Mouse (Mus musculus): Measurements from ENCODE around the gene Gm11168. TPM values are rescaled to one million over a fixed set of nuclear protein-coding genes. Genes with fewer than 3 reads are reported as not detected.
"Not testable (repeated sequence)": the region's sequence is repeated elsewhere in the genome, so short reads cannot be mapped to it uniquely, and the experiment has no call there.

Gm11168 gene
- polyA plus RNA-seq, 1 experiment from 2014 or later: not detected

GRCm38 (mm10) chr9:3025653-3026052 lies 22.5 kb downstream of the Gm11168 start:
- not testable (repeated sequence) for H3K4me3 ChIP-seq (ENCODE audit: low read depth, low read length); ATAC-seq (ENCODE audit: insufficient read depth); H3K27ac ChIP-seq (ENCODE audit: low read depth); H3K36me3 ChIP-seq (ENCODE audit: insufficient read depth); H3K4me2 ChIP-seq; H3K4me1 ChIP-seq (ENCODE audit: insufficient read depth); DNase-seq; H3K9me3 ChIP-seq (ENCODE audit: low read depth, low read length); H3K27me3 ChIP-seq (ENCODE audit: insufficient read depth, low read length); H3K9ac ChIP-seq
- 61% methylated on average over 4 of the region's 6 CpGs for WGBS

GRCm38 (mm10) chr9:3026136-3026535 lies 23.0 kb downstream of the Gm11168 start:
- not testable (repeated sequence) for H3K4me2 ChIP-seq; ATAC-seq (ENCODE audit: insufficient read depth); H3K4me3 ChIP-seq (ENCODE audit: low read depth, low read length); H3K9me3 ChIP-seq (ENCODE audit: low read depth, low read length); H3K36me3 ChIP-seq (ENCODE audit: insufficient read depth); H3K9ac ChIP-seq; H3K4me1 ChIP-seq (ENCODE audit: insufficient read depth); DNase-seq; H3K27ac ChIP-seq (ENCODE audit: low read depth); H3K27me3 ChIP-seq (ENCODE audit: insufficient read depth, low read length)
- 72% methylated on average over 5 of the region's 5 CpGs for WGBS

GRCm38 (mm10) chr9:3026741-3027140 lies 23.6 kb downstream of the Gm11168 start:
- WGBS: 66% methylated on average over 9 of the region's 9 CpGs
- not testable (repeated sequence) for H3K4me3 ChIP-seq (ENCODE audit: low read depth, low read length)

GRCm38 (mm10) chr9:3027200-3027599 lies 24.1 kb downstream of the Gm11168 start:
- H3K27ac ChIP-seq (ENCODE audit: low read depth); ATAC-seq (ENCODE audit: insufficient read depth); H3K36me3 ChIP-seq (ENCODE audit: insufficient read depth); H3K9ac ChIP-seq; H3K4me3 ChIP-seq (ENCODE audit: low read depth, low read length); H3K4me1 ChIP-seq (ENCODE audit: insufficient read depth); H3K9me3 ChIP-seq (ENCODE audit: low read depth, low read length); H3K27me3 ChIP-seq (ENCODE audit: insufficient read depth, low read length); H3K4me2 ChIP-seq: not testable (repeated sequence)
- peak; percentile 69 for DNase-seq
- 68% methylated on average over 9 of the region's 9 CpGs for WGBS

More at GRCm38 (mm10) chr9:3026741-3027140, 23.6 kb downstream of the Gm11168 start:
- H3K9me3 ChIP-seq (ENCODE audit: low read depth, low read length); ATAC-seq (ENCODE audit: insufficient read depth); H3K4me2 ChIP-seq; H3K4me1 ChIP-seq (ENCODE audit: insufficient read depth); H3K9ac ChIP-seq; H3K27ac ChIP-seq (ENCODE audit: low read depth); DNase-seq; H3K36me3 ChIP-seq (ENCODE audit: insufficient read depth); H3K27me3 ChIP-seq (ENCODE audit: insufficient read depth, low read length): not testable (repeated sequence)

GRCm38 (mm10) chr9:3029276-3030000 lies 26.3 kb downstream of the Gm11168 start:
- not testable (repeated sequence) for H3K36me3 ChIP-seq (ENCODE audit: insufficient read depth); ATAC-seq (ENCODE audit: insufficient read depth); H3K9me3 ChIP-seq (ENCODE audit: low read depth, low read length); H3K9ac ChIP-seq; H3K4me3 ChIP-seq (ENCODE audit: low read depth, low read length); DNase-seq; H3K27me3 ChIP-seq (ENCODE audit: insufficient read depth, low read length); H3K27ac ChIP-seq (ENCODE audit: low read depth); H3K4me1 ChIP-seq (ENCODE audit: insufficient read depth); H3K4me2 ChIP-seq
- WGBS: 64% methylated on average over 12 of the region's 16 CpGs

- DNase-seq: peak; percentile 89
- not testable (repeated sequence) for H3K36me3 ChIP-seq (ENCODE audit: insufficient read depth); H3K9ac ChIP-seq; H3K27me3 ChIP-seq (ENCODE audit: insufficient read depth, low read length); H3K27ac ChIP-seq (ENCODE audit: low read depth); H3K4me2 ChIP-seq; H3K4me3 ChIP-seq (ENCODE audit: low read depth, low read length); H3K4me1 ChIP-seq (ENCODE audit: insufficient read depth); ATAC-seq (ENCODE audit: insufficient read depth); H3K9me3 ChIP-seq (ENCODE audit: low read depth, low read length)
- 59% methylated on average over 2 of the region's 10 CpGs for WGBS
Measured at GRCm38 (mm10) chr9:3030677-3031318, 27.7 kb downstream of the Gm11168 start.

GRCm38 (mm10) chr9:3034299-3034698 lies 31.2 kb downstream of the Gm11168 start, which contains the start of gene Gm17535:
Gene Gm17535, plus strand, starts transcription at chr9:3034599.
- H3K4me1 ChIP-seq (ENCODE audit: insufficient read depth); H3K27ac ChIP-seq (ENCODE audit: low read depth); H3K4me2 ChIP-seq; H3K9me3 ChIP-seq (ENCODE audit: low read depth, low read length); H3K9ac ChIP-seq; H3K27me3 ChIP-seq (ENCODE audit: insufficient read depth, low read length); ATAC-seq (ENCODE audit: insufficient read depth); H3K36me3 ChIP-seq (ENCODE audit: insufficient read depth); H3K4me3 ChIP-seq (ENCODE audit: low read depth, low read length); DNase-seq: not testable (repeated sequence)
- WGBS: no CpG with 5 or more reads among the region's 8 CpGs

- not testable (repeated sequence) for ATAC-seq (ENCODE audit: insufficient read depth)
- 71% methylated on average over 6 of the region's 8 CpGs for WGBS
Measured at GRCm38 (mm10) chr9:3036577-3036976, 33.4 kb downstream of the Gm11168 start, which contains the start of gene Gm10715. Gene Gm10715, plus strand, starts transcription at chr9:3036877.

GRCm38 (mm10) chr9:3038161-3038560 lies 35.0 kb downstream of the Gm11168 start:
- H3K9me3 ChIP-seq (ENCODE audit: low read depth, low read length); H3K36me3 ChIP-seq (ENCODE audit: insufficient read depth); H3K4me3 ChIP-seq (ENCODE audit: low read depth, low read length); H3K27ac ChIP-seq (ENCODE audit: low read depth); DNase-seq; H3K27me3 ChIP-seq (ENCODE audit: insufficient read depth, low read length); H3K4me2 ChIP-seq; H3K9ac ChIP-seq; ATAC-seq (ENCODE audit: insufficient read depth); H3K4me1 ChIP-seq (ENCODE audit: insufficient read depth): not testable (repeated sequence)
- 60% methylated on average over 4 of the region's 4 CpGs for WGBS

More at GRCm38 (mm10) chr9:3036577-3036976, 33.4 kb downstream of the Gm11168 start, which contains the start of gene Gm10715:
- H3K4me1 ChIP-seq (ENCODE audit: insufficient read depth); H3K27ac ChIP-seq (ENCODE audit: low read depth); H3K4me2 ChIP-seq; H3K27me3 ChIP-seq (ENCODE audit: insufficient read depth, low read length); H3K36me3 ChIP-seq (ENCODE audit: insufficient read depth); DNase-seq; H3K4me3 ChIP-seq (ENCODE audit: low read depth, low read length); H3K9me3 ChIP-seq (ENCODE audit: low read depth, low read length); H3K9ac ChIP-seq: not testable (repeated sequence)
